Mouse (Mus musculus) lung, embryonic 16.5 days (tissue): ENCODE results near the gene Sp7. TPM values are rescaled to one million over a fixed set of nuclear protein-coding genes. Genes with fewer than 3 reads are reported as not detected.

Source experiments
- ATAC-seq: fragments of 200-750 bp; cut with Nextera tagmentation; 2 replicates; pipeline ENCODE4 v1.8.0; 2017; ENCODE audit warnings: low read depth, mild to moderate bottlenecking, moderate library complexity
- H3K27ac ChIP-seq: fragments of 300-500 bp; sonication (generic); 2 replicates; pipeline ENCODE4 v1.5.1; 2014; ENCODE audit warnings: mild to moderate bottlenecking, control low read depth, low read length
- H3K27me3 ChIP-seq: fragments of 300-500 bp; sonication (generic); 2 replicates; pipeline ENCODE4 v1.6.1; 2014; ENCODE audit warnings: low read depth, low read length, mixed read lengths; ENCODE audit not compliant: control insufficient read depth, insufficient read depth
- H3K36me3 ChIP-seq: fragments of 300-500 bp; sonication (generic); 2 replicates; pipeline ENCODE4 v1.6.1; 2014; ENCODE audit warnings: low read length; ENCODE audit not compliant: control insufficient read depth, insufficient read depth
- H3K4me1 ChIP-seq: fragments of 300-500 bp; sonication (generic); replicated peaks from 2 replicates; pipeline ENCODE4 v1.6.1; 2014; ENCODE audit warnings: low read length, mixed read lengths; ENCODE audit not compliant: control insufficient read depth, insufficient read depth
- H3K4me2 ChIP-seq: fragments of 300-500 bp; sonication (generic); 2 replicates; pipeline ENCODE4 v1.6.1; 2014; ENCODE audit warnings: low read depth, low read length, control low read depth
- H3K4me3 ChIP-seq: fragments of 300-500 bp; sonication (generic); 2 replicates; pipeline ENCODE4 v1.5.1; 2014; ENCODE audit warnings: mild to moderate bottlenecking, low read length, control low read depth
- H3K9ac ChIP-seq: fragments of 300-500 bp; sonication (generic); 2 replicates; pipeline ENCODE4 v1.6.1; 2014; ENCODE audit warnings: low read length, control low read depth
- H3K9me3 ChIP-seq: fragments of 300-500 bp; sonication (generic); 2 replicates; pipeline ENCODE4 v1.6.1; 2016; ENCODE audit warnings: low read length; ENCODE audit not compliant: control insufficient read depth
- WGBS: fragments of 180-500 bp; shearing (Covaris S2); extraction: QIAGEN DNeasy Blood & Tissue Kit; methylation state at CpG from one replicate; pipeline ENCODE4 v1.1.7; 2014; 5-methylcytosine and 5-hydroxymethylcytosine counted together
- polyA plus RNA-seq: library from polyadenylated mRNA; unstranded; fragments of >200 nt; fragmentation: Nextera tagmentation; extraction: Ambion mirVana; gene quantifications from 2 replicates; pipeline ENCODE4 v1.2.1, GENCODE M21; 2015

The Sp7 gene
- polyA plus RNA-seq, 1 experiment from 2014 or later, result 1.6 TPM

- H3K27me3 ChIP-seq, result no peaks in the 10 kb centered on the region
- H3K27ac ChIP-seq, result peak overlapping the region; percentile 77
- ATAC-seq, result no peak
- H3K9ac ChIP-seq, result no peak overlapping the region
- H3K4me3 ChIP-seq, result no peak overlapping the region
- H3K4me2 ChIP-seq, result no peak overlapping the region
- H3K36me3 ChIP-seq, result no peaks in the 10 kb centered on the region
- peaks cover 14% of the 10 kb centered on the region for H3K4me1 ChIP-seq
- H3K9me3 ChIP-seq, result no peaks in the 10 kb centered on the region
Measured at GRCm38 (mm10) chr15:102393584-102394014, 26.6 kb upstream of the Sp7 start.

GRCm38 (mm10) chr15:102392520-102392919 lies 25.5 kb upstream of the Sp7 start:
- H3K9ac ChIP-seq, result no peak overlapping the region
- H3K27me3 ChIP-seq, result no peaks in the 10 kb centered on the region
- H3K4me1 ChIP-seq, result peaks cover 13% of the 10 kb centered on the region
- H3K36me3 ChIP-seq, result no peaks in the 10 kb centered on the region
- ATAC-seq, result no peak
- no peak overlapping the region for H3K27ac ChIP-seq
- no peak overlapping the region for H3K4me2 ChIP-seq
- 33% methylated on average over 2 of the region's 2 CpGs for WGBS
- H3K4me3 ChIP-seq, result no peak overlapping the region
- no peaks in the 10 kb centered on the region for H3K9me3 ChIP-seq

- WGBS, result 84% methylated on average over 3 of the region's 3 CpGs
- Histone ChIP-seq H3K9ac (no peak overlapping the region), H3K9me3 (no peaks in the 10 kb centered on the region), H3K27ac (no peak overlapping the region), H3K4me2 (no peak overlapping the region), H3K4me3 (no peak overlapping the region), H3K4me1 (peaks cover 6% of the 10 kb centered on the region), H3K27me3 (no peaks in the 10 kb centered on the region), H3K36me3 (no peaks in the 10 kb centered on the region)
- ATAC-seq, result no peak
Measured at GRCm38 (mm10) chr15:102388942-102389341, 22.0 kb upstream of the Sp7 start.

GRCm38 (mm10) chr15:102386640-102387039 lies 19.7 kb upstream of the Sp7 start:
- H3K4me3 ChIP-seq, result no peak overlapping the region
- no peak overlapping the region for H3K9ac ChIP-seq
- H3K27me3 ChIP-seq, result no peaks in the 10 kb centered on the region
- H3K4me1 ChIP-seq, result no peaks in the 10 kb centered on the region
- no peak overlapping the region for H3K27ac ChIP-seq
- no peaks in the 10 kb centered on the region for H3K9me3 ChIP-seq
- ATAC-seq, result no peak
- H3K36me3 ChIP-seq, result no peaks in the 10 kb centered on the region
- WGBS, result 46% methylated on average over 9 of the region's 9 CpGs
- no peak overlapping the region for H3K4me2 ChIP-seq

- H3K4me3 ChIP-seq, result no peak overlapping the region
- ATAC-seq, result no peak
- no peaks in the 10 kb centered on the region for H3K4me1 ChIP-seq
- H3K36me3 ChIP-seq, result no peaks in the 10 kb centered on the region
- no peak overlapping the region for H3K27ac ChIP-seq
- H3K4me2 ChIP-seq, result no peak overlapping the region
- no peak overlapping the region for H3K9ac ChIP-seq
- H3K9me3 ChIP-seq, result no peaks in the 10 kb centered on the region
- 76% methylated on average over 6 of the region's 6 CpGs for WGBS
- H3K27me3 ChIP-seq, result no peaks in the 10 kb centered on the region
Measured at GRCm38 (mm10) chr15:102383671-102384070, 16.7 kb upstream of the Sp7 start.

GRCm38 (mm10) chr15:102381575-102381974 lies 14.6 kb upstream of the Sp7 start:
- H3K27me3 ChIP-seq, result no peaks in the 10 kb centered on the region
- WGBS, result 1% methylated on average over 7 of the region's 7 CpGs
- no peak overlapping the region for H3K9ac ChIP-seq
- no peak overlapping the region for H3K27ac ChIP-seq
- H3K4me3 ChIP-seq, result no peak overlapping the region
- H3K9me3 ChIP-seq, result no peaks in the 10 kb centered on the region
- peaks cover 8% of the 10 kb centered on the region for H3K4me1 ChIP-seq
- ATAC-seq, result peak; percentile 68
- H3K36me3 ChIP-seq, result no peaks in the 10 kb centered on the region
- H3K4me2 ChIP-seq, result no peak overlapping the region

- 11% methylated on average over 10 of the region's 10 CpGs for WGBS
- peak overlapping the region; percentile 98 for H3K4me2 ChIP-seq
- H3K27ac ChIP-seq, result peak overlapping the region; percentile 65
- H3K9me3 ChIP-seq, result no peaks in the 10 kb centered on the region
- H3K4me1 ChIP-seq, result peaks cover 13% of the 10 kb centered on the region
- peak; percentile 58 for ATAC-seq
- no peaks in the 10 kb centered on the region for H3K36me3 ChIP-seq
- peak overlapping the region; percentile 1; the same call in 1 of the 2 replicates for H3K9ac ChIP-seq
- H3K27me3 ChIP-seq, result no peaks in the 10 kb centered on the region
- H3K4me3 ChIP-seq, result no peak overlapping the region
Measured at GRCm38 (mm10) chr15:102377810-102378262, 10.9 kb upstream of the Sp7 start.

GRCm38 (mm10) chr15:102377163-102377543 lies 10.2 kb upstream of the Sp7 start:
- Histone ChIP-seq H3K9ac (peak overlapping the region; percentile 83), H3K4me3 (peak overlapping the region; percentile 71), H3K4me1 (peaks cover 13% of the 10 kb centered on the region), H3K4me2 (peak overlapping the region; percentile 98), H3K27me3 (no peaks in the 10 kb centered on the region), H3K27ac (peak overlapping the region; percentile 65), H3K36me3 (no peaks in the 10 kb centered on the region), H3K9me3 (no peaks in the 10 kb centered on the region)
- WGBS, result 0% methylated on average over 7 of the region's 7 CpGs
- peak; percentile 89 for ATAC-seq

GRCm38 (mm10) chr15:102376453-102377162 lies 9.6 kb upstream of the Sp7 start:
- no peaks in the 10 kb centered on the region for H3K36me3 ChIP-seq
- H3K27ac ChIP-seq, result peak overlapping the region; percentile 65
- H3K4me2 ChIP-seq, result peak overlapping the region; percentile 98
- peak; percentile 88 for ATAC-seq
- H3K9me3 ChIP-seq, result no peaks in the 10 kb centered on the region
- H3K9ac ChIP-seq, result peak overlapping the region; percentile 83
- H3K4me1 ChIP-seq, result peaks cover 13% of the 10 kb centered on the region
- no peaks in the 10 kb centered on the region for H3K27me3 ChIP-seq
- WGBS, result under 1% methylated on average over 31 of the region's 43 CpGs
- peak overlapping the region; percentile 71 for H3K4me3 ChIP-seq
